Mouse (Mus musculus) testis, adult 2 months (tissue): ENCODE measurements around the gene Calcoco2.

Experiments used
- CTCF ChIP-seq: fragments of 200-500 bp; IDR thresholded peaks from 2 replicates; pipeline ENCODE4 v1.5.1; 2012; ENCODE audit warnings: low read depth, mild to moderate bottlenecking, inconsistent platforms, low read length, moderate library complexity; ENCODE audit not compliant: control insufficient read depth, insufficient read depth, insufficient replicate concordance
- POLR2A ChIP-seq: fragments of 200-500 bp; IDR thresholded peaks from 2 replicates; pipeline ENCODE4 v1.6.1; 2012; ENCODE audit warnings: low read depth, mild to moderate bottlenecking, inconsistent platforms, low read length, moderate library complexity; ENCODE audit not compliant: control insufficient read depth

DNA sequence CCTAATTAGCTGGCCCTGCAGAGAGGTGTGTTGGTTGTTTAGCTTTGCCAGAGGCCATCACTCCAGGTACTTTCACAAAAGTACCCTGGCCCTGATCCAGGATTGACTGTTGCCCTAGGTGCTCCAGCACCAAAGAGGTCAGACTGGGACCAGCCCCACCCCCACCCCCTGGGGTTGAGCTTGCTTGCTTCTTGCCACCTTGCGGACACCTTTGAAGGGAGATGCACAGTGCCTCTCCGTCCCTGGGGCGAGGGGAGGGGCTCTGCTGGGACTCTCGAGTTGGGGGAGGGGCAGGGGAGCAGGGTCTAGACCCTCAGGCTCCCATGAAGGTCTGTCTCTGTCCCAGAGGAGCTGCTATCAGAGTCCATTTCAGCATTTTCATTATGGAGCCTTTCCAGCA is 61.8 kb downstream of the Calcoco2 start:
- no peak for TF ChIP-seq POLR2A
- no peak for TF ChIP-seq CTCF
